Mouse (Mus musculus): ENCODE data around the gene Erf.

Gene Erf

DNA sequence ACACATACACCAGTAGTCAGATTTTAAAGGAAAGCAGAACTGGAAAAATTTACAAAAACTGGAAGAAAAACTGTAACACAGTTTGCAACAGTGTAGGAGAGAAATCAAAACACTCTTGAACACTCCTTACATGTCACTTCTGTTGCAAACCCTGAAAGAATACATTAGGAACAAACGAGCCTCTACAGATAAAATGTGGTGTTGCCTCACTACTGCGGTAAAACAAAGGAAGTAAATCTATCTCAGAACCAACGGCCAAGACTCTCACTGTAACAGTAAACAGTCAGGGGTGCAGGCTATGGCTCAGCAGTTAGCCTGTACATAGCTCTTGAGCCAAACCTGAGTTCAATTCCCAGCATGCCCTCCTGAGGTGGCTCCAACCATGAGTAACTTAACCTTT lies 37.5 kb downstream of the Erf start:
- in situ Hi-C loops (cut with MboI, MseI), result no loop called here

- in situ Hi-C loops (cut with MboI, MseI), result no loop called here
Observed at GRCm38 (mm10) chr7:25210482-25210881, 40.1 kb downstream of the Erf start.

- in situ Hi-C loops (cut with MboI, MseI), result no loop called here
Observed at GRCm38 (mm10) chr7:25209161-25209622, 41.4 kb downstream of the Erf start.

DNA sequence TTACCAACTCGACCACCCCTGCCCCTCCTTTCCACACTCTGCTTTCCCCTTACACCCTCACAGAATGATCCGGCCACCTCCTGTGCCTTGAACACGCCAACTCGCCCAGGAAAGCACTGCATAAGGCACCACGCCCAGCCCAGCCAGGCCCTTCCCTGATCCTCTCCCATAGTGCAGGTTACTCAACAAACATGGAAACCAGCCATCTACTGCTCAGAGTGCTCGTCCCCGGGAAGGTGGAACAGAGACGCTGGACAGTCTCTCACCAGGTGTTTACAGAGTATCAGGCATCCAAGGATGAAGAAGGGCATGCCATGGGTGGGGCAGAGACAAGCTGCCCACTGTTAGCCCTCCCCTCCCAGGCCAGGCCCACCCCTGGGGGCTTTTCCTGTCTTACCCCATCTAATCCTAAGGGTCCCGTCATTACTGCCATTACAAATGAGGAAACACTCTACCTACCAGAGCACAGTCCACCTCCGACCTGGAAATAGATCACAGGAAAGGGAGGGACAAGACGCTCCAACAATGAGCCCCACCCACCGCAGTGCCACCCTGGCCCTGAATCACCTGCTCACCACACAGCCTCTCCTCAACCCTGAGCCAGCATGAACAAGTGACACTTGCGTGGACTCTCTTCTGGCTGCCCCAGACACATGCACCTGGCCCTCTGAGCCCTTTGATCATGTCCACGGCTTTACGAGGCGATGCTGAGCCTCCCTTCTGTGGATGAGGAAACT lies 44.3 kb downstream of the Erf start:
- in situ Hi-C loops (cut with MboI, MseI), result no loop called here

DNA sequence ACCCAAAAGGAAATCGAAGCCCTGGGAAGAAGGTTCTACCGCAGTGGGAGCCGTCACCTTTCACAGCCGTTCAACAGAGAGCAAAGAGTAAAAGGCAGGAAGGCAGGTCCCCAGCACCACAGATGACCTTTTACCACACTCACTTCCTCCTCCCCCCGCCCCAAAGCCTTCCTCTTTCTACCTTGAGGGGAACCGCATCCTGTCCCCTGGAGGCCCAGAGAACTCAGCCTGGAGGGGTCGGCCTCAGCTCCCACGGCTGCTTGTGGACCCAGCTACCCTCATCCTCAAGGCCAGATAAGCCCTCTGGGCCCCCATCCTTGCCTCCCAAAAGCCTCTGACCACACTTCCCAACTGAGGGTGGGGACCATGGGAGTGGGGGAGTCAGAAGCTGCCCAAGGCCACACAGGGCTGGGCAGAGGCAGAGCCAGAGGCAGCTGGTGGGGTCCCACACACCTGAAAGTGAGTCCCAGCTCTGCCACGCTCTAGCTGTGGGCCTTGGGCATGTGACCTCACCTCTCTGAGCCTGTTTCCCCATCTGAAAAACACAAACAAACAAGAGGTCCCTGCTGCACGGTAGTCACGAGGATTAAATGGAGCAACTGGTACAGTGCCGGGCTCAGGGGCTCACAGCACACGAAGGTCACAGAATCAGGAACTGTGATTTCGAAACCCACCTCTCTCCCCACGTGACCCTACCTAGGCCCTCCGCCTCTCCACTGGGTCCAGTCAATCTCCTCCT lies 45.0 kb downstream of the Erf start:
- in situ Hi-C loops (cut with MboI, MseI), result no loop called here

DNA sequence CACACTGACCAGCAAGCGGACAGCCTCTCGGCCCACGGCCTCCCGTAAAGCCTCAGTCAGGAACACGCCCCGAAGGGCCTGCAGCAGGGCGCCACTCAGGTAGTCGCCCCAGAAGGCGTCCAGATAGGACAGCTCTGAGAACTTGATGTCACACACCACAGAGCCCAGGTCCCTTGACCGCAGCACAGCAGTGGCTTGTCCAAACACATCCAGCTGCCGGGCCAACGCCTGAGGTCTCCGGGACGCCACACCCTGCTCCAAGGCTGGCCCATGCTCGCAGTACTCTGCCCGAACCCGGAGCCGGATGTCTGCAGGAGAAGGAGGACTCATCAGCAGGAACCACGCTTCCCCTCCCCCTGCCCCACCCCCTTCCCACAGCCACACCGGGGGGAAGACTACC lies 46.9 kb downstream of the Erf start:
- in situ Hi-C loops (cut with MboI, MseI), result no loop called here

DNA sequence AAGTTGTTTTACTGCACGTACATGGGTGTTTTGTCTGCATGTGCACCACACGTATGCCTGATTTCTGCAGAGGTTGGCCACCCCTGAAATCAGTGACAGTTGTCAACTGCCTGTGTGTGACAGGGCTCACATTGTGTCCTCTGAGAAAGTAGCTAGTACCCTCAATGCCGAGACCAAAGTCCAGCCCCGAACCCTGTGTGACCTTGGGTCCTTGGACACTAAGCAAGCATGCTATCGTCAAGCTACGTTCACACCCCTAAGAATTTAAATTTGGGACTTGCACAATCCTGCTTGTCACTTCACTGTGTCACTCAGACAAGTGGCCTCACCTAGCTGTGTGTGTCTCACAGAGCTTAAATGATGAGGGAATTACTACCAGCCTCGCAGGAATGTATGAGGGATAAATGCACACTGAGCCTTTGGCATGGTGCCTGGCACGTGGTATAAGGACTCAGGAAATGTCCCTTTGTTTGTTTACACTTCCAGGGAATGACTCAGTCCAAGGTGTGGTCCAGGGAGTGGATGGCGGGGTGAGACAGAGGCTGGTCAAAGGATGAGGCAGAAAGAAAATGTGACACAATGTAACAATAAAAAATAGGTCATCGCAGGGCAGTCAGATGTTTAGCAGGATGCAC lies 53.1 kb downstream of the Erf start:
- in situ Hi-C loops (cut with MboI, MseI), result no loop called here

DNA sequence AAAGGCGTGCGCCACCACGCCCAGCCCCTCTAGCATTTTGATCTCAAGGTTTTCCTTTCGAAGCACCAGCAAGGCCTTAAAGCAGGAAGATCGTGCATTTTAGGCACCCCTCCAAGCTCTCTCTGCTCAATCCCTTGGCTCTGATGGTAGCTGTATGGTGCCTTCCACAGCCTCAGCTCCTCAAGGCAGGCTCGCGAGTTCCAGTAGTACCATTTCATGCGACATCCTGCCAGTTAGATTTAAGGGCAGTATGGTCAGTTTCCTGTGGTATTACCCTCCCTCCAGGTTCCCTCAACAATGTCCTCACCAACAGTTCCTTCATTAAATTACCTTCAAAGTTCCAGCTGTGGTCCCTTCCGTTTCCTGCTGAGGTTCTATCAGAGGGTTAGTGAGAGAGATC lies 54.5 kb downstream of the Erf start:
- in situ Hi-C loops (cut with MboI, MseI), result no loop called here

DNA sequence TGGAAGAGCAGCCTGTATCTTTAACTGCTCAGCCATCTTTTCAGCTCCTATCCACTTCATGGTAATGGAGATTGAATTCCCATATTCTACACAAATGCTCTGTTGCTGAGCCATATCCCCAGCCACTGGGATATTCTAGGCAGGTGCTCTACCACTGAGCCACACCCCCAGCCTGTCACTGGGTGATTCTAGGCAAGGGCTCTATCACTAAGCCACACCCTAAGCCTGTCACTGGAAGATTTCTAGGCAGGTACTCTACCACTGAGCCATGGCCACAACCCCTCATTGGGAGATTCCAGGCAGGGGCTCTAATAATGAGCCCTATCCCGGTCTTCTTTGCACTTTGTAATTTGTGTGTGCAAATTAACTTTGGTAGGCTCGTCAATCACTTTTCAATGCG lies 55.4 kb downstream of the Erf start:
- in situ Hi-C loops (cut with MboI, MseI), result no loop called here
